Mouse (Mus musculus): Measurements from ENCODE around the gene Tgfbr3l.
A peak's percentile ranks its signal among the peaks of the same experiment; 100 is the strongest.

Tgfbr3l gene

GRCm38 (mm10) chr8:4247951-4248540, at the start of gene Tgfbr3l:
TSS of gene Tgfbr3l (plus strand) at chr8:4248214.
- DNase-seq (ENCODE audit: low spot score): peak; percentile 64

- DNase-seq (ENCODE audit: low spot score): no peak
Observed at GRCm38 (mm10) chr8:4201321-4201720, 46.7 kb upstream of the Tgfbr3l start.

- DNase-seq (ENCODE audit: low spot score): no peak
Observed at GRCm38 (mm10) chr8:4205246-4206123, 42.5 kb upstream of the Tgfbr3l start.

DNA sequence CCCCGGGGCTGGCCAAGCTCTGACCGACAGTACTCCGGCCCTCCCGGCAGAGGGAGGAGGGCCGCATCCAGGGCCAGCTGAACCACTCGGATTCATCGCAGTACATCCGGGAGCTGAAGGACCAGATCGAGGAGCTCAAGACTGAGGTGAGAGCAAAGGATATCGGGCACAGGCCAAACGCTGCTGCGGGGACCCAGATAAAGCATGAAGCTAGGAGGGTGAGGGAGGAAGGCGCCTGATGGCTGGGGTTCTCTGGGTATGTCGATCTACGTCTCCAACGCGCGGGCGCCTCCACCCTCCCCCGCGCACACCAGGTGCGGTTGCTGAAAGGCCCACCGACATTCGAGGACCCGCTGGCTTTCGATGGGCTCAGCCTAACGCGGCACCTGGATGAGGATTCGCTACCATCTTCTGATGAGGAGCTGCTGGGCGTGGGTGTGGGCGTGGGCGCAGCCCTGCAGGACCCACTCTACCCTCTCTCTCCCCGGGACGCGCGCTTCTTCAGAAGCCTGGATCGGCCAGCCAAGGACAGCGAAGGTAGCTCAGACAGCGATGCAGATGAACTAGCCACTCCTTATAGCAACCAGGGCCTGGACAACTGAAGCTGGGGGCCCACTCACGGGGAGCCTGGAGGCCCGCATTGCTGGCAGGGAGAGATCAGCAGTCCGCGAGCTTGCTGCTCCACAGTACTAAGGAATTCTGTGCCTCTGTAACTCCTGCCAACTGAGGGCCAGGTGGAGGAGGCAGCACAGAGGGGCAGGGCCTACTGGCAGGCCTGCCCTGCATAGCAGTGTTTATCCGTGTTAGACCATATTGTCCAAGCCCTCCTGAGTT, 41.6 kb upstream of the Tgfbr3l start:
- DNase-seq (ENCODE audit: low spot score): no peak

DNA sequence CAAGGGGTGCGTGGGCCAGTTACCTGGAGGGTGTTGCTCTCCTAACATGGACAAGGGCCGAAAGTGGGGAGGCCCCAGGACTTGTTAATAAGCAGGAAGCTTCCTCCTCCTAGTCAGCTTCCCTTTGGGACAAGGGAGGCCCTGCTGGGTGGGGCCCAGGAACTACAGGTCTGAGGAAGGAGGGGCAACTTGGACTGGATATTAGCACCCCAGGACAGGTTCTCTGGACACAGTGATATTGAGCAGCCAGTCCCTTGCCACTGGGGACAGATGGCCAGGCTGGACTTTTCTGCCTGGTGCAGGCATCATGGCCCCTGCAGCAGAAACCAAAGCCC, 41.0 kb upstream of the Tgfbr3l start:
- no peak for DNase-seq (ENCODE audit: low spot score)

- no peak for DNase-seq (ENCODE audit: low spot score)
Observed at GRCm38 (mm10) chr8:4211097-4211496, 36.9 kb upstream of the Tgfbr3l start.

DNA sequence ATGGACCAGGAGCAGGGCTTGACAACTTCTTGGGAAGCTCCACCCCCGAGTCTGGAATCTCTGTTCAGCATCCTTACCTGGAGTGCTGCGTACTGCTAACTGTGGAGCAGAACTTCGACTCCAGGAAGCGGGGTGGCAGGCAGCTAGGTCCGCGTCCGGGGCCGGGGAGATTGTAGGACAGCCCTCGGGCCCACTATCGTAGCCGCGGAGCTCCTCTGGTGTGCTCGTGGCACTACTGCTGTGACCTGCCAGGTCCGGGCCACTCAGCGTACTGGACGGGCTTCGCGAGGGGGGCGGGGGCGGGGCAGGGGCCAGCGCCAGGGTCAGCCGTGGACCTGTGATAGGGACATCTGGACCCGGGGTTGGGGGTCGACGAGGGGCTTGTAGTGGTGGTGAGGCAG, 35.2 kb upstream of the Tgfbr3l start:
- DNase-seq (ENCODE audit: low spot score): peak; percentile 60

- peak; percentile 84 for DNase-seq (ENCODE audit: low spot score)
Observed at GRCm38 (mm10) chr8:4213210-4214005, 34.6 kb upstream of the Tgfbr3l start.

DNA sequence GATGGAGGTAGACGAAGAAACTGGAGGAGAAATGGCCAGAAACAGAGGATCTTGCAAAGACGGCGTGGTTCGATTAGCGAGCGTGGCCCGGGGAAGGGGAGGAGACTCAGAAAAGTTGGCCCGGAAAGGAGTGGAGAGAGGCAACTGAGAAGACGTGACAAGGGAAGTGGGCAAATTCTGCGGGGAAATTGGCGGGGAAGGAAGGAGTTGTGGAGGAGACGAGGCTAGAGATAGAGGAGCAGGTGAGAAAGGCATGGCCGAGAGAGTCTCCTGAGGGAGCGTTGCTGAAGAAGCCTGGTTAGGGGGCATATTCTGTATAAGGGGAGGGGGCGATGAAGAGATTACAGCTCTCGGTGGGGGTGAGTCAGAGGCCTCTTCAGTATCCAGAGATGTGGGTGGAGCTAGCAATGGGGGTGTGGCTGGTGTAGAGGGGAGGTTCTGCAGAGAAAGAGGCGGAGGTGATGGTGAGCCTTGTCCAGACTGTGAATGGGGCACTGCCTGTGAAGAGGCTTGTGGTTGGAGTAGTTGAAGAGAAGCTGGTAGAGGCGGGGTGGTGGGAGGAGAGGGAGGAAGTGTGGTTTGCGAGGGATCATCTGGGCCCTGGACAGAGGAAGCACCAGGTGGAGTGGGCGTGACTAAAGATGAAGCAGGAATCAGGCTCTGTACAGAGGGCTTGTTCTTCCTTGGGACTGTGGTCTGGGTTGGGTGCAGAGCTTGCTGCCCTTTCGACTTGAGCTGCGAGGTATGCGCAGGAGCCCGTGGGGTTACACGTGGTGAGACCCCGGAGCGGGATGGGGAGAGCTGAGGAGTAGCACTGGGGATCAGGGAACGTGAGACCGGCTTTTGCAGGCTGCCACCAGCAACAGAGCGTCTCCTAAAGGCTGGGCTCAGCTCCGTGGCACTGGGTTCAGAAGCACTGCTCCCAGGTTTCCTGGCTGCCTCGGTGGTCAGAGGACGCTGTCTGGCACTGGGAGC, 33.7 kb upstream of the Tgfbr3l start:
- peak; percentile 76 for DNase-seq (ENCODE audit: low spot score)

- DNase-seq (ENCODE audit: low spot score): no peak
Observed at GRCm38 (mm10) chr8:4216296-4216695, 31.7 kb upstream of the Tgfbr3l start.

DNA sequence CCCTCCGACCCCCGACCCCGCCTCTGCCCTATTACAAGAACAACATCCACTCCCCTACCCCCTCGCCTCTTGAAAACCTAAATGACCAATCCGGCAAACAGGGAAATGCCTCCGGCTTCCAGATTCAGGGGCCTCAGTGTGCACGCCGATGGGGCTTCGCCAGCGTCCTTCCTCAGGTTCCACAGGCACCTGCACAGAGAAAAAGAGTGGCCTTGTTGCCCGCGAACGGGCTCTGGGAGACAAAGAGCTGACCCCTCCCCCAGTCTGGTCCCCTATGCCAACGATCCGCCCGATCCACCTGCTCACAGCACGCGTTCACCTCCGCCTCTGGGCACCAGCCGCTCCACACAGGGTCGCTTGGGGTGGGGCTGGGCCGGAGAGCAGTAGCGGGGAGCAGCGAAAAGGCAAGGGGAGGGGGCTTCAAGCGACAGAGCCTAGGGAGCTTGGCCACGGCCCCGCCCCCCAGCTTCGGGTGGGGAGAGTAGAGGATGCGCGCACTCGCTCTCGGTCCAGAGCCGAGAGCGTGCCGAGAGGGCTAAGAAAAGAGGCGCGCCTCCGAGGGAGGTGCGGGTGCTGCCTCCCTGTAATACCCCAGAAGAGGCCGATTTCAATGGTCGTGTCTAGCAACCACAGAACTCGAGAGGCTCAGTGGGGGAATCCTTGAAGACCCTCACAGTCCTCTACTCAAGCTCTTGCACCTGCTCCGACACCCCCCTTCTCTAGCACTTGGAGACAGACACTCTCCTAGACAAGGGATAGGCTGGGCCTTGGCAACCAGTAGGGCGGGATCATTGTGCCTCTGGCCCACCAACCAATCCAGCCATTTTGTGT, 31.0 kb upstream of the Tgfbr3l start, which contains the start of gene Prr36:
Gene Prr36, minus strand, starts transcription at position 669 of the 831 bp plus-strand sequence.
- peak; percentile 63 for DNase-seq (ENCODE audit: low spot score)

- DNase-seq (ENCODE audit: low spot score): no peak
Observed at GRCm38 (mm10) chr8:4219617-4220016, 28.4 kb upstream of the Tgfbr3l start.

GRCm38 (mm10) chr8:4222059-4222458, 26.0 kb upstream of the Tgfbr3l start:
- DNase-seq (ENCODE audit: low spot score): no peak

- peak; percentile 42 for DNase-seq (ENCODE audit: low spot score)
Observed at GRCm38 (mm10) chr8:4226323-4226722, 21.7 kb upstream of the Tgfbr3l start.

DNA sequence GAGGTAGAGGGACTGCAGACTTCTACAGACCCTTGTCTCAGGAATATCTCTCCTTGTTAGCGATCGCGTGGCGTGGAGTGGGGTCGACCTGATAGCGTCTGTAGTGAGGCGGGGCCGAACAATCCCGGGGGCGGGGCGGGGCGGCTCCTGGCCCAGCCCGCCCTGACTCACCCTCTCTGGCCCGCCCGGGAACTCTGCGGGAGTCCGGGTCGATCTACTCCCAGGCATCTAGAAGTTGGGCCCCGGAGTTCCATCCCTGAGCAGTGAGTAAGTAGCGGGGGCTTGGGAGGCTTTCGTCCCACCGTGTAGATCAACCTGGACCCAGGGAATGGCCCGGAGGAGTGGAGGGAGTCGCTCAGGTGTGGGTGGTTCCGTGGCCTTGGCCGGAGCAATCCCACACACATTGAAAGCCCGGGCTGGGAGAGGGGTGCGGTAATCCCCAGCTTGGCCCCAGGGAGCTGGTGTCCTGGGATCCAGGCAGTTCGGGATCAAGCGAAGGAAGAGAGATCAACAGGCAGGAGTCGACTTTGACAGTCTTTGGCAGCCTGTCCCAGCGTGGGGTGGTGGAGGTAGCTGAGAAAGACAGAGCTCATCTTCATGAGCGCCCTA, 21.2 kb upstream of the Tgfbr3l start, which contains the start of gene Lrrc8e:
Gene Lrrc8e, plus strand, starts transcription at position 89 of the 609 bp plus-strand sequence.
- DNase-seq (ENCODE audit: low spot score): peak; percentile 65

DNA sequence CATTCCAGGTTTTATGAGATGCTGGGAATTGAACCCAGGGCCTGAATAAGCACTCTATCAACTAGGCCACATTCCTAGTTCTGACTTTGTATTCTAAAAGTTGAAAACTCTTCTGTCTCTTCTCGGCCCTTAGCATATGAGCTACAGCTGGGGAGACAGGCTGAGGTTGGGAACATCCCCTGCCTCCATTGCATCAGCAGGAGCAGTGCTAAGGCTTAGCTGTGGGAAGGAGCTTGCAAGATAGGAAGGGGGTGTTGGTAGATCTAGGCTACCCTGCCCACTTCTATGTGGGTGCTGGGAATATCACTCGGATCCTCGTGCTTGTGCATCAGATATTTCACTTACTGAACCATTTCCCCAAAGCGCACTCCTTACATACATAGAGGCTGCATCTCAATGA, 20.1 kb upstream of the Tgfbr3l start:
- DNase-seq (ENCODE audit: low spot score): no peak

GRCm38 (mm10) chr8:4229784-4230183, 18.2 kb upstream of the Tgfbr3l start:
- no peak for DNase-seq (ENCODE audit: low spot score)

DNA sequence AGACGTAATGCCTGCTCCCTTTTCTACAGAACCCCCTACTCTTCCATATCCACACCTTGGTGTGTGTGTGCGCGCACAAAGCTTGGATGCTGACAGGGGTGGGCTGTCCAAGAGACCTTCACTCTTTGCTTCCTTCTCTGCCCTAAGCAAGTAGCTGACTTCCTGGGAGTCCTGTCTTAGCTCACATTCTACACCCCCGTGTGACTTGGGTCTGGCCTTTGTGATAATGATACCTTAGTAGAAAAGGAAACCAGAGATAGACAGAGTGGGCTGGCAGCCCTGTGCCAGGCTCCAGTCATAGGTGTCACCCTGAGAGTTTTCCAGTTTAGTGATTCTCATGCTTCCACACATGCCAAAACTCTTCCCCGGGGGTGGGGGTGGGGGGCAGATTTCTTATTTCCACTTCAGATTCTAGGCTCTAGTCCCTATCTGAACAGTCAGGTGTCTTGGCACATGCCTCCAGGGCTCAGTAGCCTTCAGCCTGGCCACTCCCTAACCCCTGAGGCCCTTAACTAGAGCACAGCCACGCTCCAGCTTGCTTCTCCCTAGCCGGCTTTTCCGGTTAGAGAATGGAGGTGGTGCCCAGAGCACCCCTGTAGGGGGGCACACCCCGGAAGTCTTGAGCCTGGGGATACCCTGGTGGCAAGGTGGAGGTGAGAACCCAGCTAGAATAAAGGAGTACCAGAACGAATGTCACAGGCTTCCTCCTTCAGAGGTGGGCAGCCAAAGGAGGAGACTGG, 17.2 kb upstream of the Tgfbr3l start:
- no peak for DNase-seq (ENCODE audit: low spot score)
